Mouse (Mus musculus): ENCODE results near the gene Sox10. TPM values are rescaled to one million over a fixed set of nuclear protein-coding genes. Genes with fewer than 3 reads are reported as not detected.

Sox10 gene
- polyA plus RNA-seq, 1 experiment, result not detected

DNA sequence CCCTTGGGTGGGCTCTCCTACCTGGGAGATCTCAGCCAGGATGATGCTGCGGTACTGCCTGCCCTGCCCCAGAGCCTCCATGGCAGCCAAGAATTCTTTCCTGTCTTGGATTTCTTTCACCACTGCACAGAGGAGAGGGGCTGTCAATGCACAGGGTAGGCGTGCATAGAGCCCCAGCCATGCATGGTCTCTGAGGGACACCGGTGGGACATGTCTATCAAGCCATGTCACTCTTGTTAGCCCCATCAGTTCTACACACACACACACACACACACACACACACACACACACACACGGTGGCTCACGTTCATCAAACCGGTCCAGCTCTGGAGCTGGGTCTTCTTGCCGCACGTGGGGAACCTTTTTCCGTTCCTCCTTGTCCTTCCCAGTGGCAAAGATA lies 29.7 kb downstream of the Sox10 start:
- Histone ChIP-seq H3K36me3 (ENCODE audit: control insufficient read depth, insufficient read depth) (peaks cover 16% of the 10 kb centered on the region), H3K79me2 (ENCODE audit: control insufficient read depth, insufficient read depth) (no peaks in the 10 kb centered on the region), H3K4me2 (ENCODE audit: low read depth) (no peak overlapping the region), H3K4me3 (no peak overlapping the region), H3K27me3 (ENCODE audit: control insufficient read depth, insufficient read depth, insufficient read length) (no peaks in the 10 kb centered on the region), H3ac (ENCODE audit: control insufficient read depth, insufficient read length) (no peak overlapping the region)
- TF ChIP-seq POLR2AphosphoS2 (IDR thresholded peaks at IDR 0.05; ENCODE audit: insufficient read length, low read depth) (peak; percentile 76), POLR2A (IDR thresholded peaks at IDR 0.05; ENCODE audit: insufficient read length, low read depth) (peak; percentile 31), TCF12 (IDR thresholded peaks at IDR 0.05; ENCODE audit: insufficient read depth, poor library complexity, severe bottlenecking) (no peak), USF1 (IDR thresholded peaks at IDR 0.05; ENCODE audit: low read depth) (no peak), E2F4 (IDR thresholded peaks at IDR 0.05; ENCODE audit: insufficient read depth) (no peak)

DNA sequence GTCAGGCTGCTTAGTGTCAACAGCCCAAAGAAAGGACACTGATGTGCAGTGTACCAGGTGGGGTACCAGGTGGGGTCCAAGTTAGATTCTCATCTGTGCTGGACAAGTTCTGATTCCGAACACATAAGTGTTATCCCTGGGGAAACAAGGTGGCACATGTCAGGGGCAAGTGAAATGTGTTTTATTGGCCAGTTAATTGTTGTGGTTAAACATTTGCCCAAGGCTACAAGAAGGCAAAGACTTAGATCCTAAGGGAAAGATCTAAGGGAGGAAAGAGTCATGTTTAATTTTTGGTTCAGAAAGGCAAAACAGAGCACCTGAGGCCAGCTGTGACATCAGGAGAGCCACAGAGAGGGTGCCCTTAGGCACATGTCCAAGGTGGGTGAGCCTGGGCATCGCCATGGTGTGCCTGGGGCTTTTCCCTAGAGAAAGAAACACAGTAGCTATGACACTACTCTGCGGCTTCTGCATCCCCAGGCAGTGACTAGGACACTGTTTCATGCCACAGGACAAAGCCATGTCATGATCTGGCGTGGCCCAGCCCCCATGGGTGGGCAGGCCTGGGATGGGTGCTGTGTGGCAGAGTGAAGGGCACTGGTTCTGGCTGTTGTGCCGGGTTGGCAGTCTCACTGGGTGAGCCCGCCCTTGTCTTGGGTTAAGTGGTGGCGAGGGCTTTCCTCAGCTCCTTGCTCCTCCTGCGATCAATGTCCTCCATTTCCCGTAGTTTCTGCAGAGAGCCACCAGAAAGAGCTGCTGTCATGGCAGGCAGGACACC lies 30.4 kb downstream of the Sox10 start:
- TF ChIP-seq USF1 (IDR thresholded peaks at IDR 0.05; ENCODE audit: low read depth) (no peak), TCF12 (IDR thresholded peaks at IDR 0.05; ENCODE audit: insufficient read depth, poor library complexity, severe bottlenecking) (no peak), MAX (IDR thresholded peaks at IDR 0.05; ENCODE audit: low read depth) (no peak), TCF3 (IDR thresholded peaks at IDR 0.05; ENCODE audit: insufficient read length, low read depth) (no peak), POLR2AphosphoS2 (IDR thresholded peaks at IDR 0.05; ENCODE audit: insufficient read length, low read depth) (peak; percentile 77)
- Histone ChIP-seq H3K79me2 (ENCODE audit: control insufficient read depth, insufficient read depth) (no peaks in the 10 kb centered on the region), H3K36me3 (ENCODE audit: control insufficient read depth, insufficient read depth) (peaks cover 21% of the 10 kb centered on the region), H3K4me3 (no peak overlapping the region), H3ac (ENCODE audit: control insufficient read depth, insufficient read length) (no peak overlapping the region), H3K4me2 (ENCODE audit: low read depth) (no peak overlapping the region), H3K27me3 (ENCODE audit: control insufficient read depth, insufficient read depth, insufficient read length) (no peaks in the 10 kb centered on the region)

DNA sequence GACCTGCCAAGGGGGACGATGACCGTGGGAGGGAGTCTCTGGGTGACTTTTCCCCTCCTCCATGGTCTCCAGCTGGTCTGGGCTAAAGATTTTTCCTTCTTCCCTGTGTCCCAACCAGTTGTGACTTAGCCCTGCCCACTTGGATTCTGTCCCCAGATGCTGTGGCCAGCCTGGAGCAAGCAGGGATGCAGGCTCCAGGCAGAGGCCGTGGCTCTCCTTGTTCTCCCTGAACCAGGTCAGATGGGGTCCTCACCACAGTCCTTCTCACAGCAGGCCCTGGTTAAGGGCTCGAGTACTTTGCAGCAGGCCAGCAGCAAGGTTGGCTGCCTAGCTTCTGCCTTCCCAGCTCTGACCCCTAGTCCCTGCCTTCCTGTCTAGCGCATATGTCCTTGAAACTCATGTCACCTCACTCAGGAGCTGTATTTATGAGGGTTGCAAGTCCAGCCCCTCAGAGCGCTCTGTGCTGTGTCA lies 31.8 kb downstream of the Sox10 start:
- no peaks in the 10 kb centered on the region for H3K27me3 ChIP-seq (ENCODE audit: control insufficient read depth, insufficient read depth, insufficient read length)
- H3K4me3 ChIP-seq, result no peak overlapping the region
- H3K4me2 ChIP-seq (ENCODE audit: low read depth), result no peak overlapping the region
- TF ChIP-seq POLR2AphosphoS2 (IDR thresholded peaks at IDR 0.05; ENCODE audit: insufficient read length, low read depth) (peak; percentile 64), REST (IDR thresholded peaks at IDR 0.05; ENCODE audit: insufficient read depth, insufficient read length) (no peak)
- H3K36me3 ChIP-seq (ENCODE audit: control insufficient read depth, insufficient read depth), result peaks cover 26% of the 10 kb centered on the region
- H3ac ChIP-seq (ENCODE audit: control insufficient read depth, insufficient read length), result no peak overlapping the region
- no peaks in the 10 kb centered on the region for H3K79me2 ChIP-seq (ENCODE audit: control insufficient read depth, insufficient read depth)

DNA sequence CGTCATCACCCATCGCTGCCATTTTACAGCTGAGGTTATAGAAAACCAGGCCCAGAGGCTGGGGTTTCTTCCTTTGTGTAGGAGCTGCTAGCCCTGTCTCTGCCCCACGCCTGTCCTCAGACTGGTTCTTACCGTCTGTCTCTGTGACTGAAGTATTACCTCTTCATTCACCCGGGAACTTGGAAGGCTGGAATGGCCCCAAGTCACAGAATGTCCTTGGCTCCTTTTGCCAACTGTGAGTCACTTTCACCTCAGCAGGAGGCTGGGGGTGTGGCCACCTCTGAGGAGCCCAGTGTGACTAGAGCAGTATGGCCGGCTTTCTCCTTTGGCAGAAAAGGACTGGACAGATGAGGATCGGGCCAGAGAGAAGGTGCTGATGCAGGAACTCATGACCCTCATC lies 33.6 kb downstream of the Sox10 start:
- H3K27me3 ChIP-seq (ENCODE audit: control insufficient read depth, insufficient read depth, insufficient read length), result no peaks in the 10 kb centered on the region
- no peaks in the 10 kb centered on the region for H3K79me2 ChIP-seq (ENCODE audit: control insufficient read depth, insufficient read depth)
- no peak overlapping the region for H3ac ChIP-seq (ENCODE audit: control insufficient read depth, insufficient read length)
- H3K36me3 ChIP-seq (ENCODE audit: control insufficient read depth, insufficient read depth), result peaks cover 39% of the 10 kb centered on the region
- no peak overlapping the region for H3K4me3 ChIP-seq
- no peak for TF ChIP-seq TCF12 (IDR thresholded peaks at IDR 0.05; ENCODE audit: insufficient read depth, poor library complexity, severe bottlenecking)
- no peak for TF ChIP-seq USF1 (IDR thresholded peaks at IDR 0.05; ENCODE audit: low read depth)
- TF ChIP-seq E2F4 (IDR thresholded peaks at IDR 0.05; ENCODE audit: insufficient read depth), result no peak
- TF ChIP-seq POLR2A (IDR thresholded peaks at IDR 0.05; ENCODE audit: insufficient read length, low read depth), result no peak
- no peak for TF ChIP-seq REST (IDR thresholded peaks at IDR 0.05; ENCODE audit: insufficient read depth, insufficient read length)
- no peak for TF ChIP-seq MYOD1 (IDR thresholded peaks at IDR 0.05; ENCODE audit: control insufficient read depth in 1 of 3, insufficient read length in 2 of 3, low read depth in 2 of 3)
- no peak for TF ChIP-seq POLR2AphosphoS2 (IDR thresholded peaks at IDR 0.05; ENCODE audit: insufficient read length, low read depth)
- no peak for TF ChIP-seq TCF3 (IDR thresholded peaks at IDR 0.05; ENCODE audit: insufficient read length, low read depth)
- no peak for TF ChIP-seq CEBPB (IDR thresholded peaks at IDR 0.05; ENCODE audit: insufficient read depth, poor library complexity, severe bottlenecking)
- no peak for TF ChIP-seq MAX (IDR thresholded peaks at IDR 0.05; ENCODE audit: low read depth)
- no peak for TF ChIP-seq SRF (IDR thresholded peaks at IDR 0.05; ENCODE audit: control insufficient read depth, insufficient read length, low read depth)
- TF ChIP-seq MYOG (IDR thresholded peaks at IDR 0.05; ENCODE audit: control insufficient read depth in 1 of 3, insufficient read depth in 1 of 3, insufficient read length in 2 of 3, low read depth in 2 of 3), result no peak
- peak overlapping the region; percentile 26 for H3K4me2 ChIP-seq (ENCODE audit: low read depth)

DNA sequence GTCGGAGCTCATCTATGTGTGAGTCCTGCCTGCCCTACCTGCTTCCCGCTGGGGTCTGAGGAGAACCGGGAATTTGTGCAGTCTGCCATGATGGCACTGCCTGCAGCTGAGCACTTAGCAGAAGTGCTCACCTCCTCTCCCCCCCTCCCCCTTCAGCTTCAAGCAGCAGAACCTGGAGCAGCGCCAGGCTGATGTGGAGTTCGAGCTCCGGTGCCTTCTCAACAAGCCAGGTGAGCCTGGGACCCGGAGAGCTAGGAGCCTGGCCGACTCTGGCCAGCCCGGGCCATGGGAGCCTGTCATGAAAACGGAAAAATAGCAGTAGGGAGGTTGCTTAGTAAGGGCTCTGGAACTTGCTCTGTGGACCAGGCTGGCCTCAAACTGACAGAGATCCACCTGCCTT lies 34.3 kb downstream of the Sox10 start:
- H3K4me3 ChIP-seq, result no peak overlapping the region
- no peak overlapping the region for H3K4me2 ChIP-seq (ENCODE audit: low read depth)
- TF ChIP-seq MYOG (IDR thresholded peaks at IDR 0.05; ENCODE audit: control insufficient read depth in 1 of 3, insufficient read depth in 1 of 3, insufficient read length in 2 of 3, low read depth in 2 of 3) (no peak), CEBPB (IDR thresholded peaks at IDR 0.05; ENCODE audit: insufficient read depth, poor library complexity, severe bottlenecking) (no peak), E2F4 (IDR thresholded peaks at IDR 0.05; ENCODE audit: insufficient read depth) (no peak), REST (IDR thresholded peaks at IDR 0.05; ENCODE audit: insufficient read depth, insufficient read length) (no peak), USF1 (IDR thresholded peaks at IDR 0.05; ENCODE audit: low read depth) (no peak), TCF12 (IDR thresholded peaks at IDR 0.05; ENCODE audit: insufficient read depth, poor library complexity, severe bottlenecking) (no peak), MAX (IDR thresholded peaks at IDR 0.05; ENCODE audit: low read depth) (no peak), POLR2AphosphoS2 (IDR thresholded peaks at IDR 0.05; ENCODE audit: insufficient read length, low read depth) (no peak), MYOD1 (IDR thresholded peaks at IDR 0.05; ENCODE audit: control insufficient read depth in 1 of 3, insufficient read length in 2 of 3, low read depth in 2 of 3) (no peak), POLR2A (IDR thresholded peaks at IDR 0.05; ENCODE audit: insufficient read length, low read depth) (no peak), SRF (IDR thresholded peaks at IDR 0.05; ENCODE audit: control insufficient read depth, insufficient read length, low read depth) (no peak), TCF3 (IDR thresholded peaks at IDR 0.05; ENCODE audit: insufficient read length, low read depth) (no peak)
- no peaks in the 10 kb centered on the region for H3K27me3 ChIP-seq (ENCODE audit: control insufficient read depth, insufficient read depth, insufficient read length)
- no peak overlapping the region for H3ac ChIP-seq (ENCODE audit: control insufficient read depth, insufficient read length)
- H3K79me2 ChIP-seq (ENCODE audit: control insufficient read depth, insufficient read depth), result no peaks in the 10 kb centered on the region
- peaks cover 39% of the 10 kb centered on the region for H3K36me3 ChIP-seq (ENCODE audit: control insufficient read depth, insufficient read depth)

Data from myocyte (in vitro differentiated cells).